Comparison of ENCODE assay signal across 8 mouse cellular contexts in genomic region chr15:80235535-80235934, GRCm38 (mm10). TPM values are rescaled to one million over a fixed set of nuclear protein-coding genes. Genes with fewer than 3 reads are reported as not detected.
DNase-seq lines count a peak whose midpoint lies in the region; ATAC-seq and TF ChIP-seq lines count a peak whose summit lies in the region.

AC140267.1 (plus strand) TSS chr15:80235835.

- H3K36me3 ChIP-seq in C2C12 (ENCODE audit: control insufficient read depth, insufficient read depth): peaks cover 48% of the 10 kb centered on the region
- H3K36me3 ChIP-seq in forebrain, embryonic 16.5 days (ENCODE audit: control insufficient read depth, insufficient read depth): peaks cover 10% of the 10 kb centered on the region; the same call in 1 of the 2 replicates
- peaks cover 37% of the 10 kb centered on the region for H3K36me3 ChIP-seq in limb, embryonic 14.5 days (ENCODE audit: control insufficient read depth, insufficient read depth, low read length)

- 96% methylated on average over 9 of the region's 9 CpGs for WGBS in forebrain, embryonic 16.5 days
- WGBS in limb, embryonic 14.5 days: 98% methylated on average over 9 of the region's 9 CpGs

- H3K4me3 ChIP-seq in gastrocnemius, adult 2 months: peak within 1 kb of the TSS; percentile 99
- peak within 1 kb of the TSS; percentile 100 for H3K4me3 ChIP-seq in C2C12 (ENCODE audit: insufficient read depth, poor library complexity, severe bottlenecking)
- H3K4me3 ChIP-seq in forebrain, embryonic 16.5 days (replicated peaks; ENCODE audit: low read length): peak within 1 kb of the TSS; percentile 89
- peak within 1 kb of the TSS; percentile 96 for H3K4me3 ChIP-seq in limb, embryonic 14.5 days (replicated peaks; ENCODE audit: low read length)

- peaks cover 8% of the 10 kb centered on the region for H3K4me1 ChIP-seq in forebrain, embryonic 16.5 days (replicated peaks; ENCODE audit: control insufficient read depth, insufficient read depth, low read length)
- H3K4me1 ChIP-seq in limb, embryonic 14.5 days (ENCODE audit: control insufficient read depth, insufficient read depth, low read length): peaks cover 5% of the 10 kb centered on the region; the same call in 1 of the 2 replicates

- no peaks in the 10 kb centered on the region for H3K27me3 ChIP-seq in C2C12 (ENCODE audit: control insufficient read depth, insufficient read depth, insufficient read length)
- H3K27me3 ChIP-seq in forebrain, embryonic 16.5 days (replicated peaks; ENCODE audit: control insufficient read depth, insufficient read depth, low read length): no peaks in the 10 kb centered on the region
- H3K27me3 ChIP-seq in limb, embryonic 14.5 days (ENCODE audit: control insufficient read depth, insufficient read depth, low read length): no peaks in the 10 kb centered on the region

- TF ChIP-seq POLR2A in limb, embryonic 14.5 days (IDR thresholded peaks at IDR 0.05; ENCODE audit: borderline replicate concordance, extremely low read depth, insufficient read depth, insufficient read length): no peak

- H3K79me3 ChIP-seq in C2C12 (ENCODE audit: low read depth): peaks cover 33% of the 10 kb centered on the region

- peak within 1 kb of the TSS; percentile 91 for H3K27ac ChIP-seq in gastrocnemius, adult 2 months
- H3K27ac ChIP-seq in forebrain, embryonic 16.5 days (ENCODE audit: low read length): no peak within 1 kb of the TSS
- H3K27ac ChIP-seq in limb, embryonic 14.5 days (replicated peaks; ENCODE audit: low read depth, low read length): peak within 1 kb of the TSS; percentile 82; the same call in 1 of the 2 replicates

- H3ac ChIP-seq in C2C12 (ENCODE audit: control insufficient read depth, insufficient read length, low read depth): peak within 1 kb of the TSS; percentile 96

- H3K79me2 ChIP-seq in C2C12 (ENCODE audit: control insufficient read depth, insufficient read depth): peaks cover 58% of the 10 kb centered on the region

- peak within 1 kb of the TSS; percentile 91 for H3K4me2 ChIP-seq in forebrain, embryonic 16.5 days (ENCODE audit: low read length)
- H3K4me2 ChIP-seq in limb, embryonic 14.5 days (replicated peaks; ENCODE audit: low read depth, low read length, severe bottlenecking): peak within 1 kb of the TSS; percentile 79

- no peak for ATAC-seq in forebrain, embryonic 16.5 days
- no peak for ATAC-seq in limb, embryonic 14.5 days (ENCODE audit: low FRiP score, low read depth)

- no peak for TF ChIP-seq CTCF in gastrocnemius, adult 2 months (IDR thresholded peaks at IDR 0.05)
- TF ChIP-seq CTCF in C2C12 (IDR thresholded peaks at IDR 0.05; ENCODE audit: control insufficient read depth, insufficient read depth, insufficient read length): no peak

- intact Hi-C loops in gastrocnemius, adult 2 months (cut with DNase I): loop anchor here (2.0 to 10.0 kb wide), 2 partner anchors 19 to 291 kb away; partner anchors contain the start of gene Atf4

- H3K9ac ChIP-seq in forebrain, embryonic 16.5 days (replicated peaks; ENCODE audit: low read depth, low read length): peak within 1 kb of the TSS; percentile 79
- peak within 1 kb of the TSS; percentile 83 for H3K9ac ChIP-seq in limb, embryonic 14.5 days (ENCODE audit: low read depth, low read length, severe bottlenecking)

- no peaks in the 10 kb centered on the region for H3K9me3 ChIP-seq in forebrain, embryonic 16.5 days (ENCODE audit: control insufficient read depth, low read length)
- no peaks in the 10 kb centered on the region for H3K9me3 ChIP-seq in limb, embryonic 14.5 days (ENCODE audit: control insufficient read depth, low read length)

- no peak for DNase-seq in gastrocnemius, adult 2 months
- no peak for DNase-seq in gastrocnemius, adult 18-20 months (ENCODE audit: low spot score)
- DNase-seq in limb, embryonic 14.5 days (ENCODE audit: low spot score): no peak
- no peak for DNase-seq in embryo, embryonic 11 days
- no peak for DNase-seq in right cerebral cortex, postnatal 36 days (ENCODE audit: low spot score in 2 of 2)
- DNase-seq in cerebellum, adult 9-10 months: no peak

TF ChIP-seq in C2C12, 6 proteins besides CTCF, POLR2A, EP300 and RAD21:
- TF ChIP-seq USF1 (IDR thresholded peaks at IDR 0.05; ENCODE audit: low read depth): no peak
- TF ChIP-seq MYOG (IDR thresholded peaks at IDR 0.05; ENCODE audit: control insufficient read depth, extremely low read depth, insufficient read length): no peak
- no peak for TF ChIP-seq FOSL1 (IDR thresholded peaks at IDR 0.05; ENCODE audit: insufficient read depth, low read length, poor library complexity, severe bottlenecking)
- no peak for TF ChIP-seq CEBPB (IDR thresholded peaks at IDR 0.05; ENCODE audit: low read depth)
- no peak for TF ChIP-seq MAX (IDR thresholded peaks at IDR 0.05)
- no peak for TF ChIP-seq MYOD1 (IDR thresholded peaks at IDR 0.05; ENCODE audit: control insufficient read depth, insufficient read length, low read depth)

RNA-seq across cellular contexts. Expression of gene AC140267.1, which starts in this region (rescaled TPM):
- total RNA-seq in gastrocnemius, adult 2 months (2021): 10 to 100 TPM; 10.3 to 12.7 TPM
- total RNA-seq in gastrocnemius, adult 18-20 months (2021): 1 to 10 TPM; 7.1 to 9.7 TPM
- polyA plus RNA-seq in C2C12 (2012; fragmentation: generic; extraction: Trizol): not detected
- 4.1 TPM in 1 of 2 replicates, not detected in the other for polyA plus RNA-seq in forebrain, embryonic 16.5 days (2015; fragmentation: Nextera tagmentation; extraction: Ambion mirVana)
- not detected in 2 replicates for polyA plus RNA-seq in limb, embryonic 14.5 days (2012; rRNA removed)
- not detected in 2 replicates for polyA plus RNA-seq in limb, embryonic 14.5 days (2014; fragmentation: Nextera tagmentation; extraction: Ambion mirVana)
